Mouse (Mus musculus) G1E (cell line): Measurements from ENCODE around the gene Klhl2.

Experiments
- CTCF ChIP-seq: IDR thresholded peaks from 2 replicates; pipeline ENCODE4 v1.5.1; 2012; ENCODE audit warnings: low read depth, low read length, inconsistent platforms, mixed read lengths
- GATA1 ChIP-seq: IDR thresholded peaks from 2 replicates; pipeline ENCODE4 v1.6.1; 2012; ENCODE audit warnings: borderline replicate concordance, low read length, inconsistent platforms, mixed read lengths
- GATA2 ChIP-seq: IDR thresholded peaks from 2 replicates; pipeline ENCODE4 v1.6.1; 2012; ENCODE audit warnings: low read depth, low read length, inconsistent platforms, borderline replicate concordance
- TAL1 ChIP-seq: conservative IDR thresholded peaks from 2 replicates; pipeline ENCODE4 v1.6.1; 2012; ENCODE audit warnings: low read depth, low read length, inconsistent platforms, mixed read lengths

DNA sequence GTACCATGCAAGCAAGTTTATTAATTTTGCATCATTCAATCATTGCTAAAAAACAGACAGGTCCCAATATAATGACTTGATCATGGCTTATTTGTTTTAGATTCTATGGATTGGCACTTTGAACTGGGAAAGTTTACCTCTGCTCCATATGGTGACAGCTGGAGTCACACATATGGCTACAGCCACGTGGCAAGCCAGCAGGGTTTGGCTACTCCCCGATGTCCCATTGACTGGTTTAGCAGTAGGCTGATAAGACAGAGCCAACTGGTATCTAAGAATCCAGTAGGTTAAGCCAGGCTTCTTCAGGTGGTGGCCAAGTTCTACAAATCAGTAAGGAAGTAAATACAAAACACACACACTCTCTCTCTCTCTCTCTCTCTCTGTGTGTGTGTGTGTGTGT lies 20.4 kb upstream of the Klhl2 start:
- TF ChIP-seq CTCF (no peak), TAL1 (no peak), GATA1 (no peak), GATA2 (no peak)
